Mouse (Mus musculus) embryo, embryonic 9.5 days (tissue): ENCODE measurements around the gene Egfl8.
A peak's percentile ranks its signal among the peaks of the same experiment; 100 is the strongest.

Experiments
- DNase-seq: peaks from one replicate; pipeline ENCODE4 v3.0.0-alpha.2; 2017; ENCODE audit errors: extremely low spot score

Gene Egfl8

GRCm38 (mm10) chr17:34648141-34648890, 32.5 kb upstream of the Egfl8 start:
- DNase-seq = no peak

- peak; percentile 88 for DNase-seq
These were observed 31.4 kb upstream of the Egfl8 start, which contains the start of gene Atf6b for GRCm38 (mm10) chr17:34646906-34647787. TSS of gene Atf6b (plus strand) at chr17:34647146.

- DNase-seq = no peak
These were observed 30.2 kb upstream of the Egfl8 start for GRCm38 (mm10) chr17:34645831-34646511.

GRCm38 (mm10) chr17:34645256-34645829, 29.6 kb upstream of the Egfl8 start:
- no peak for DNase-seq

- peak; percentile 94 for DNase-seq
These were observed 28.8 kb upstream of the Egfl8 start, which contains the start of gene Fkbpl for GRCm38 (mm10) chr17:34644608-34645007. TSS of gene Fkbpl (plus strand) at chr17:34644764.

- DNase-seq = no peak
These were observed 28.2 kb upstream of the Egfl8 start for GRCm38 (mm10) chr17:34643944-34644343.

GRCm38 (mm10) chr17:34643379-34643778, 27.6 kb upstream of the Egfl8 start:
- no peak for DNase-seq

GRCm38 (mm10) chr17:34641945-34642344, 26.2 kb upstream of the Egfl8 start:
- DNase-seq = no peak

- no peak for DNase-seq
These were observed 25.2 kb upstream of the Egfl8 start for GRCm38 (mm10) chr17:34640778-34641601.

- DNase-seq = no peak
These were observed 23.9 kb upstream of the Egfl8 start for GRCm38 (mm10) chr17:34639461-34640255.

- DNase-seq = no peak
These were observed 21.7 kb upstream of the Egfl8 start for GRCm38 (mm10) chr17:34637459-34637858.

GRCm38 (mm10) chr17:34635671-34636070, 19.9 kb upstream of the Egfl8 start:
- DNase-seq = no peak

- peak; percentile 69 for DNase-seq
These were observed 16.5 kb upstream of the Egfl8 start for GRCm38 (mm10) chr17:34632261-34632691.

GRCm38 (mm10) chr17:34631647-34632046, 15.9 kb upstream of the Egfl8 start:
- DNase-seq = no peak

GRCm38 (mm10) chr17:34630761-34631301, 15.1 kb upstream of the Egfl8 start:
- DNase-seq = no peak

GRCm38 (mm10) chr17:34629796-34630603, 14.2 kb upstream of the Egfl8 start:
- no peak for DNase-seq

GRCm38 (mm10) chr17:34629221-34629751, 13.5 kb upstream of the Egfl8 start, which contains the start of gene Prrt1:
TSS of gene Prrt1 (plus strand) at chr17:34629533.
- DNase-seq = peak; percentile 41

- no peak for DNase-seq
These were observed 12.8 kb upstream of the Egfl8 start for GRCm38 (mm10) chr17:34628644-34628967.
